Mouse (Mus musculus): Measurements from ENCODE around the gene Hras. TPM values are rescaled to one million over a fixed set of nuclear protein-coding genes. Genes with fewer than 3 reads are reported as not detected.

Gene Hras
- polyA plus RNA-seq (2015; fragmentation: Nextera tagmentation; extraction: Ambion mirVana): 109 and 118 TPM in 2 replicates

DNA sequence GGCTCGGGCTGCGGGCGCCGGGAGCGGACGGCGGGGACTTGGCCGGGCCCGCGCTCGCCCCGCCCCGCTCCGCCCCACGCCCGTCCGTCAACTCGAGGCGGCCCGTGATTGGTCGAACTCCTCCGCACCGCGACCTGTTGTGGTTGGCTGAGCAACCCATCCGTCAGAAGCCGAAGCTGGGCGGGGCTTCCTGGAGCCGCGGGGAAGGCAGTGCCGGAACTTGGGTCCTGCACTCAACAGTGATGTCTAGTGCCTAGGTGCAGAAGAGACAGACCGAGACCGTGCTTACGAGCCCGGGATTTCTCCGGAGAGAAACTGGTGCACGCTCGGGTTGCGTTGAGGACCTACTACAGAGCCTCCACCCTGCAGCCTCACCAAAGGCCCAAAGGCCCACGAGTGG, at the start of gene Hras, which contains the start of gene Lrrc56:
Gene Hras, minus strand, starts transcription at position 58 of the 400 bp plus-strand sequence.
Gene Lrrc56, plus strand, starts transcription at position 210 of the 400 bp plus-strand sequence.
- ATAC-seq (ENCODE audit: low FRiP score): peak; percentile 93
- 1% methylated on average over 35 of the region's 39 CpGs for WGBS

DNA sequence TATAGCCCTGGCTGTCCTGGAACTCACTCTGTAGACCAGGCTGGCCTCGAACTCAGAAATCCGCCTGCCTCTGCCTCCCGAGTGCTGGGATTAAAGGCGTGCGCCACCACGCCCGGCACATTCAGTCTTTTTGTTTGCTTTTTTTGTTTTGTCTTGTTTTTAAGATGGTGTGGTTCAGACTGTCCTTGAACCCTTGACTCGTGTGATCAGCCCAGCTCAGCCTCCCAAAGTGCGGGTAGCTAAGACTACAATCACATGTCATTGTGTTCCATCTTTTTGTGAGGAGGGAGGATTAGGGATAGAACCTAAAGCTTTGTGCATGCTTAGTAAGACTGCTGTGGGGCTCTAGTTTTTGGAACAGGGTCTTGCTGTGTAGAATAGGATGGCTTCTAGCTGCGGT, 37.7 kb upstream of the Hras start:
- WGBS: 91% methylated on average over 10 of the region's 10 CpGs
- peaks cover 55% of the 10 kb centered on the region for H3K36me3 ChIP-seq

More for the DNA sequence above, at the start of gene Hras, which contains the start of gene Lrrc56:
- Histone ChIP-seq H3K27ac (peak within 1 kb of the TSS; percentile 87), H3K36me3 (peaks cover 36% of the 10 kb centered on the region), H3K4me2 (peak within 1 kb of the TSS; percentile 97), H3K27me3 (no peaks in the 10 kb centered on the region), H3K9ac (peak within 1 kb of the TSS; percentile 96), H3K4me1 (replicated peaks) (peaks cover 35% of the 10 kb centered on the region), H3K9me3 (no peaks in the 10 kb centered on the region), H3K4me3 (peak within 1 kb of the TSS; percentile 91)

DNA sequence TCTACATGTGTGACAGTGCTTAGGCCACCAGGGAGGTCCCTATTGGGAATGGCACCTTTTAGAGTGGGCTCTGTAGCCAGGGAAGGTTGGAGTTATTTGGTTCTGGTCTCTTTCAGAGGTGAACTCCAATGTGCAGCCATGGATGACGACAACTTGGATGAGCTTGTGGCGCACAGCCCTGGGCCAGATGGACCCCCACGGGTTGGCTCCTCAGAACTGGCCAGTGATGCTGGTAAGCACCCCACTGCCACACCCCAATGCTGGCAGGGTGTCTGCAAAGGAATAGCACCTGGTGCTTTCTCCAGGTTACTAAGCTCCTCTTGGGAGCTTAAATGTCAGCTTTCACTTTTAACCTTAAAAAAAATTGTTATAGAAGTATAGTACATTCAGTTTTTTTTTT, 37.3 kb upstream of the Hras start:
- no peak overlapping the region for H3K4me3 ChIP-seq
- no peak overlapping the region for H3K4me2 ChIP-seq
- peaks cover 54% of the 10 kb centered on the region for H3K36me3 ChIP-seq
- no peak overlapping the region for H3K27ac ChIP-seq
- WGBS: 94% methylated on average over 3 of the region's 3 CpGs
- H3K27me3 ChIP-seq: no peaks in the 10 kb centered on the region
- H3K4me1 ChIP-seq (replicated peaks): peaks cover 24% of the 10 kb centered on the region
- no peaks in the 10 kb centered on the region for H3K9me3 ChIP-seq
- no peak overlapping the region; the same call in 1 of the 2 replicates for H3K9ac ChIP-seq
- ATAC-seq (ENCODE audit: low FRiP score): no peak

More for the DNA sequence above, 37.7 kb upstream of the Hras start:
- Histone ChIP-seq H3K27me3 (no peaks in the 10 kb centered on the region), H3K4me2 (no peak overlapping the region), H3K27ac (no peak overlapping the region), H3K9ac (no peak overlapping the region), H3K9me3 (no peaks in the 10 kb centered on the region), H3K4me3 (no peak overlapping the region), H3K4me1 (replicated peaks) (peaks cover 24% of the 10 kb centered on the region)
- ATAC-seq (ENCODE audit: low FRiP score): no peak

DNA sequence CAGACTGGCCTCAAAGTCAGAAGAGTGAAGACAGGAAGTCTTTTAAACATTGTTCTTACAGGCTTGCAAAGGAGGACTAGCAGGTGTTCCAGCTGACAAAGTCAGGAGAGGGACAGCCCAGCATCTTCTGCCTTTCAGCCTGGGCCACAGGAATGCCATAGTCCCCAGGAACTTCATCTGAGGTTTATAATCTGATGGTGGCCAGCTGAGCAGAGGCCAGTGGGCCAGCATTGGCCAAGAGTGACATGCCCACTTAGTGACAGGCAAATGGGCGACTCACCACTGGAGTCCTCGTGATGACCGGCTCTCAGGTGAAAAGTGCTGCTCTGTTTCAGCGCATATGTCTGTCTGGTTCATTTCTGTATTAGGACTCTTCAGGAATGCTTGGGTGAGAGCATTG, 36.8 kb upstream of the Hras start:
- WGBS: 94% methylated on average over 4 of the region's 4 CpGs
- ATAC-seq (ENCODE audit: low FRiP score): no peak
- Histone ChIP-seq H3K4me1 (replicated peaks) (peaks cover 24% of the 10 kb centered on the region), H3K9ac (peak overlapping the region; percentile 39), H3K9me3 (no peaks in the 10 kb centered on the region), H3K36me3 (peaks cover 49% of the 10 kb centered on the region), H3K27ac (no peak overlapping the region), H3K4me3 (peak overlapping the region; percentile 2; the same call in 1 of the 2 replicates), H3K27me3 (no peaks in the 10 kb centered on the region), H3K4me2 (peak overlapping the region; percentile 86)

DNA sequence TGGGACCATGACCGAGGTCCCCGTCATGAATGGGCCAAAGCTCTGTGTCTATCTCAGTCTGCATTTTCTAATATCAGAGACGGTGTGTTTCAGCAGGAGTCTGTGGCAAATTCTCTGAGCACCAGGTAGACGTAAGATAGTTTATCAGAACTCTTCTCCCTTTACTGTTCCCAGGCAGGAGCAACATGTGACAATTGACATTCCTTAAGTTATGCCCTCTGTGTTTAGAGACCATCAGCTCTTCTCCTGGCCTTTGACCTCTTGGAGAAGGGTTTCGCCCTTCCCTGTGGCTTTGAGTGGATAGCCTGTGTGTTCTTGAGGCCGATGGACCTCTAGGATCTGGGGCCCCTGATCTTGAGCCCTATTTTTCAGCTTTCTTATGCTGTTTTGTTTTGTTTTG, 35.9 kb upstream of the Hras start:
- Histone ChIP-seq H3K9me3 (no peaks in the 10 kb centered on the region), H3K27me3 (no peaks in the 10 kb centered on the region), H3K36me3 (peaks cover 40% of the 10 kb centered on the region), H3K9ac (peak overlapping the region; percentile 97), H3K4me3 (peak overlapping the region; percentile 100), H3K4me2 (peak overlapping the region; percentile 86), H3K27ac (no peak overlapping the region), H3K4me1 (replicated peaks) (peaks cover 24% of the 10 kb centered on the region)
- ATAC-seq (ENCODE audit: low FRiP score): no peak
- 67% methylated on average over 6 of the region's 6 CpGs for WGBS

DNA sequence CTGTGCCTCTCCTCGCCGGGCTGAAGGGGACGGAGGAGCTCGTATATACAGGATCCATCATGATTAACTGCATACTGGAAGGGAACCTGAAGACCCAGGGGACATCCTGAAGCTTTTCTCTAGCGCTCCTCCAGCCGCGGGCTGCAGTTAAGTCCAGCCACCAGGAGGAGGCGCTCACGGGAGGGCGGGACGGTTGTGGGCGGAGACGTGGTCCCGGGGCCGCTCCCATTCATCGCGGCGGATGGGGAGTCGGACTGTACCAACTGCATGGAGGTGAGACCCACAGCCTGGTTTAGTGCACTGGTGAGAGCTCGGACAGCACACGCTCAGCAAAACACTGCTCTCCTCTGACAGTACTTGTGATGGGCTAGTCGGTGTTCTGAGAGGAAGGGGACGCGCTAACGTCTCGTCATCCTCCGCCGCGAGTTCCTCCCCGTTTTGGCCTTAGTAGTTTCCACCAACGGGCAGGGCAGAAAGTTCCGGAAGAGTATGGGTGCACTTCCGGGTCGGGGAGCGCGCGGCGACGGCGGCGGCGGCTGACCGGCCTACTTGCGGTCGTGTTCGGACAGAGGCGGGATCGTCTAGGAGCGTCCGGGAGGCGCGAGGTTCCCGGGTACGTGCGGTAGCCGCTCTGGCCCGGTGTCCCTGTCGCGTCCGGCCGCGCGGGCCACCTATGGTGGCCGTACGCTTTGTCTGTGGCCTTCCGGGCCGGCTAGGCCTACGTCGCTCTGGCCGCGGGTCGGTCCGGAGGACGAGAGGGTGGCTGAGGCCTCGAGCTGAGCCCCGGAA, 34.7 kb upstream of the Hras start, which contains the start of gene Phrf1:
Gene Phrf1, plus strand, starts transcription at position 506 of the 789 bp plus-strand sequence.
- peak; percentile 94 for ATAC-seq (ENCODE audit: low FRiP score)
- Histone ChIP-seq H3K9me3 (no peaks in the 10 kb centered on the region), H3K4me3 (peak within 1 kb of the TSS; percentile 100), H3K9ac (peak within 1 kb of the TSS; percentile 97), H3K27ac (peak within 1 kb of the TSS; percentile 96), H3K4me2 (peak within 1 kb of the TSS; percentile 86), H3K4me1 (replicated peaks) (peaks cover 24% of the 10 kb centered on the region), H3K36me3 (peaks cover 28% of the 10 kb centered on the region), H3K27me3 (no peaks in the 10 kb centered on the region)
- under 1% methylated on average over 74 of the region's 76 CpGs for WGBS

DNA sequence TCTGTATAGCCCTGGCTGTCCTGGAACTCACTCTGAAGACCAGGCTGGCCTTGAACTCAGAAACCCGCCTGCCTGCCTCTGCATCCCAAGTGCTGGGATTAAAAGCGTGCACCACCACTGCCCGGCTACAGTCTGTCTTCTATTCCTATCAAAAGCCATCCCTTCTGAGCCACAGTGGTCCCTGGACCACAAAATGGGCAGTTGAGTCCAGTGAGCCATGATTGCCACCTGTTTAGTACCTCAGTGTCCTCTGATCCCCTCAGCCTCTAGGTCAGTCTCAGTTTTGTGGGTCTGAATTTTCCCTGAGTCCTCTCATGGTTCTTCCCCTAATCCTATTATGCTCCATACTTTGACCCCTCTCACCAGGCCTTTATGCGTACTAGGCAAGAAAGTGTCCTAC, 34.0 kb upstream of the Hras start:
- Histone ChIP-seq H3K27me3 (no peaks in the 10 kb centered on the region), H3K4me1 (replicated peaks) (peaks cover 25% of the 10 kb centered on the region), H3K9me3 (no peaks in the 10 kb centered on the region), H3K9ac (peak overlapping the region; percentile 97; the same call in 1 of the 2 replicates), H3K36me3 (peaks cover 21% of the 10 kb centered on the region), H3K4me2 (peak overlapping the region; percentile 86), H3K27ac (peak overlapping the region; percentile 96), H3K4me3 (peak overlapping the region; percentile 100; the same call in 1 of the 2 replicates)
- 81% methylated on average over 4 of the region's 4 CpGs for WGBS
- ATAC-seq (ENCODE audit: low FRiP score): no peak; the same call in 1 of the 2 replicates

DNA sequence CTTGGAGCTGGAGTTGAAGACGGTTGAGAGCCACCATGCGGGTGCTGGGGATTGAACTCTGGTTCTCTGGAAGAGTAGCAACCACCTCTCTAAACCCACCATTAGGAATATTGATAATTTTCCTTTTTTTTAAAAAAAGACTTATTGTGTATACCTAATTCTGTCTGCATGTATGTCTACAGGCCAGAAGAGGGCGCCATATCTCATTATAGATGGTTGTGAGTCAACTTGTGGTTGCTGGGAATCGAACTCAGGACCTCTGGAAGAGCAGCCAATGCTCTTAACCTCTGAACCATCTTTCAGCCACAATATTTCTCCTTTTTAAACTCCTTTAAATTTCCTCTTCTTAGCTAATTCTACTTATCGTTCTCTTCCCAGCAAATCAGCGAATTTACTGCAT, 32.7 kb upstream of the Hras start:
- H3K4me2 ChIP-seq: no peak overlapping the region
- no peak for ATAC-seq (ENCODE audit: low FRiP score)
- H3K4me1 ChIP-seq (replicated peaks): peaks cover 36% of the 10 kb centered on the region
- no peak overlapping the region for H3K9ac ChIP-seq
- H3K27me3 ChIP-seq: no peaks in the 10 kb centered on the region
- no peak overlapping the region for H3K27ac ChIP-seq
- 84% methylated on average over 6 of the region's 6 CpGs for WGBS
- H3K36me3 ChIP-seq: peaks cover 8% of the 10 kb centered on the region
- H3K4me3 ChIP-seq: no peak overlapping the region
- no peaks in the 10 kb centered on the region for H3K9me3 ChIP-seq

DNA sequence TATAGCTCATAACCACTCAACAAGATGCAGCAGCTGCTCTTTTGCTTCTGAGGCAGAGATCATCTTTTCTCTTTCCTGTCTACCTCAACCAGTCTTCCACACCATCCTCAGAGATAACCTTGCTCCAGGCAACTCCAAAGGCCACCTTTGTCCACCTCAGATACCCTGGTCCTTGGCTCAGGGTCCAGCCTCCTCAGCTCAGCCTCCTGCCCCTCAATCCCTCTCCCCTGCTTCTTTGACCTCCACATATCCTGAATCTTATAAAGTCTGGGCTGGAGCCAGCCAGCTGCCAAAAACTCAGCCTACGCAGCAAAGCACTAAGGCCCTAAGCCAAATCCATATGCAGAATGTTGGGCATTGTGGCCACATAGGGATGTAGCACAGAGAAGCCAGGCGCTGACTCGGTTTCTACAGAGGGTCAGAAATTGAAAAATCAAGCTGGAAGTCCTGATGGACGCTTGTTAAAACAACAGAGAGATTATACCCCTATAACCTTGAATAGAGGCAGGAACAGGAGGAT, 29.0 kb upstream of the Hras start:
- Histone ChIP-seq H3K4me1 (replicated peaks) (peaks cover 23% of the 10 kb centered on the region), H3K36me3 (peaks cover 13% of the 10 kb centered on the region), H3K4me2 (peak overlapping the region; percentile 67), H3K27ac (peak overlapping the region; percentile 83; the same call in 1 of the 2 replicates), H3K9ac (peak overlapping the region; percentile 67; the same call in 1 of the 2 replicates), H3K4me3 (no peak overlapping the region), H3K27me3 (no peaks in the 10 kb centered on the region), H3K9me3 (no peaks in the 10 kb centered on the region)
- ATAC-seq (ENCODE audit: low FRiP score): no peak
- 92% methylated on average over 4 of the region's 4 CpGs for WGBS

DNA sequence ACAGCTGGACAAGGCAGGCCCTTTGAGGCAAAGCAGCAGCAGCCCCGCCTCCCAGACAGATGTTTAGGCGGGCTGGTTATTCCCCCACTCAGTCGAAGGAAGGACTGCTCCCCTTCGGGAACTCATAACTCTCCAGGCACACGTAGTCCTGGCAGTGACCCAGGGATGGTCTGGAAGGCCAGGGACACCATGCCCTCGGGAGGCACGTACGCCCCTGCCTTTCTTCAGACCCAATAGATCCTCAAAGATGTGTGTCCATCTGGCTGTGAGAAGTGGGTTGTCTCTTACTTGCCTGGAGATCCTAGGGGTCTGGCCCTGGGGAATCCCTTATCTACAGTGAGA, 28.3 kb upstream of the Hras start:
- no peak; the same call in 1 of the 2 replicates for ATAC-seq (ENCODE audit: low FRiP score)
- Histone ChIP-seq H3K36me3 (peaks cover 18% of the 10 kb centered on the region), H3K9ac (peak overlapping the region; percentile 67), H3K9me3 (no peaks in the 10 kb centered on the region), H3K4me3 (peak overlapping the region; percentile 43), H3K4me1 (replicated peaks) (peaks cover 27% of the 10 kb centered on the region), H3K27ac (peak overlapping the region; percentile 83), H3K4me2 (peak overlapping the region; percentile 67), H3K27me3 (no peaks in the 10 kb centered on the region)
- WGBS: 16% methylated on average over 8 of the region's 8 CpGs

DNA sequence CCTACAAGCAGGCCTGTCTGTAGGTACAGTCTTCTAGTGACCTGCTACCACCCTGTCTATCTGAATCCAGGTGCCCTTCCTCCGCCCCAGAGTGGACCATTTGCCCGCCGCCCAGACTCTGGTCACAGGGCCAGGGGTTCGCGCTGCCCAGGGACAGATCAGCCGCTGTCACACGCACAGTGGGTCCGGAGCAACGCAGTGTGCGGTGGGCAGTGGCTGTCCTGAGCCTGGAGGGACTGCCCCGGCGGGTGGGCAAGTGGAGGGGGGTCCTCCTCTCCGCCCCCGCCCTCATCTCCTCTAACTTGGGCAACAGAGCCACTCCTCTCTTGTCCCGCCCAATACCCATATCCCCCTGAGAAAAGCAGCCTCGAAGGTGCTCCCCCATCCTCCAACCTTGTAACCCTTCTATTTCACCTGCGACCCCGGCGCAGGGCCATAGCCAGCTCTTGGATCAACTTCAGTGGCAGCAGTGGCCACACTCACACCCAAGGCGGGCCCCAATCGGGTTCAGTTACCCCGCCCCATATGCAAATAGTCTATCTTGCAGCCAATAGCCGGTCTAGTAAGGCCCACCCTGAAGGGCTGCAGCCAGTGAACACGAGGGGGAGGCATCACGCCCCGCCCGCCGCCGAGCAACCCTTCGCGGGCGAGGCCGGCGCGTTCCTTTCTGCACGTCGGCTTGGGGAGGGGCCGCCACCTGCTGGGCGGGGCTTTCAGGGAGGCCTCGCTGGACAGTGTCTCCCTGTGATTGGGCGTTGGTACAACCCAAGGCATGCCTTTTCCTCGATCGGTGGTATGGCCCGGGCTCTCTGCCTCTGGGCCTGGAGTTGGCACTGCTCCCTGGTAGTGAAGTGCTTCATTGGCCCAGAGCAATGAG, 27.7 kb upstream of the Hras start:
- peak overlapping the region; percentile 83 for H3K27ac ChIP-seq
- H3K9me3 ChIP-seq: no peaks in the 10 kb centered on the region
- peak overlapping the region; percentile 67 for H3K9ac ChIP-seq
- H3K4me2 ChIP-seq: peak overlapping the region; percentile 67
- peaks cover 34% of the 10 kb centered on the region for H3K4me1 ChIP-seq (replicated peaks)
- H3K27me3 ChIP-seq: no peaks in the 10 kb centered on the region
- H3K4me3 ChIP-seq: peak overlapping the region; percentile 43
- peaks cover 18% of the 10 kb centered on the region for H3K36me3 ChIP-seq
- WGBS: 3% methylated on average over 41 of the region's 44 CpGs
- ATAC-seq (ENCODE audit: low FRiP score): peak; percentile 97

DNA sequence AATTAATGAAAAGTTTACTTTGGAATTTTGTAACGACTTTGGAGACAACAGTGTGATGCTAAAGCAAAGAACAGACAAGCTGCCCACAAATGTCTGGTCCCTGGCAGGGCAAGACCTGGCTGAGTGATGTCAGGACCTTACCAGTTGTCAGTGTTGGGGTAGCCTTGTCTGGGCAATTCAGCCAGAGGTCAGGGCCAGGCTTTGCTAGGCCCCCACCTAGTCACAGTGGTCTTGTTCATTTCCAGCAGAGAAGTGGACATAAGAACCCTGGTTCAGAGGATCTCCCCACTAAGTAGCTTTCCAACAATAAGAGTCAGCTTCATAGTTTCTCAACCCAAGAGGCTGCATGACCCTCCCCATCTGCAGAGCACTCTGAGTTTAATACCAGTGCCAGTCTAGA, 26.6 kb upstream of the Hras start:
- Histone ChIP-seq H3K27ac (no peak overlapping the region), H3K9me3 (no peaks in the 10 kb centered on the region), H3K4me3 (no peak overlapping the region), H3K4me2 (peak overlapping the region; percentile 67), H3K36me3 (peaks cover 18% of the 10 kb centered on the region), H3K4me1 (replicated peaks) (peaks cover 40% of the 10 kb centered on the region), H3K9ac (0 out of 2 replicates have a peak overlapping the region, but pooled peaks have one; percentile 67), H3K27me3 (no peaks in the 10 kb centered on the region)
- no peak for ATAC-seq (ENCODE audit: low FRiP score)
- WGBS: 73% methylated on average over 1 of the region's 1 CpGs

Data from hindbrain, embryonic 13.5 days (tissue).